Mouse (Mus musculus): ENCODE data around the gene Klhl33. TPM values are rescaled to one million over a fixed set of nuclear protein-coding genes. Genes with fewer than 3 reads are reported as not detected.
"Not testable (repeated sequence)": the region's sequence is repeated elsewhere in the genome, so short reads cannot be mapped to it uniquely, and the experiment has no call there.

Klhl33 gene
- polyA plus RNA-seq (2012; fragmentation: generic; extraction: Trizol): 0.26 TPM
- long read RNA-seq, experiment 1: 0 reads
- long read RNA-seq, experiment 2: 0 reads

DNA sequence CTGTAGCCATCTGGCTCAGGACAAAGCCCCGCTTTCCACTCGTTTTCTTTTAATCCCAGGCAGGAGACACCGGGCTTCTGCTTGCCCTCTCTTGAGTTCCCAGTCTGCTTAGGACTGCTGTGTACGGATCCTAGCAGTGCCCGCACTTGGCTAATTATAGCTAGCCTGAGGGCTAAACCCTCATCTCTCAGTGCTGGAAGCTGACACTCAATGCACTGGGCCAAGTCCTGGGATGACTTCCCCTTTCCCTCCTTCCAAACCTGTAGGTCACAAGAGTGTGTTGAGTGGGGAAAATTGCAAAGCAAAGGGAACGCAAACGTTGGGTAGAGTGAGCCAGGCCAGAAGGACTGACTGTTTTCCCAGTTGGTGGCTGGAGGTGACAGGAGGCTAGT, at the start of gene Klhl33:
Gene Klhl33, minus strand, starts transcription at position 134 of the 392 bp plus-strand sequence.
- TF ChIP-seq MAX (IDR thresholded peaks at IDR 0.05) (no peak), MYOD1 (IDR thresholded peaks at IDR 0.05; ENCODE audit: control insufficient read depth, insufficient read length, low read depth) (no peak), FOSL1 (IDR thresholded peaks at IDR 0.05; ENCODE audit: insufficient read depth, low read length, poor library complexity, severe bottlenecking) (no peak), USF1 (IDR thresholded peaks at IDR 0.05; ENCODE audit: low read depth) (no peak), CEBPB (IDR thresholded peaks at IDR 0.05; ENCODE audit: low read depth) (no peak), MYOG (IDR thresholded peaks at IDR 0.05; ENCODE audit: control insufficient read depth, extremely low read depth, insufficient read length) (no peak)
- Histone ChIP-seq H3K79me3 (ENCODE audit: low read depth) (no peaks in the 10 kb centered on the region), H3K4me3 (ENCODE audit: insufficient read depth, poor library complexity, severe bottlenecking) (no peak within 1 kb of the TSS), H3ac (ENCODE audit: control insufficient read depth, insufficient read length, low read depth) (peak within 1 kb of the TSS; percentile 65), H3K79me2 (ENCODE audit: control insufficient read depth, insufficient read depth) (no peaks in the 10 kb centered on the region), H3K27me3 (ENCODE audit: control insufficient read depth, insufficient read depth, insufficient read length) (no peaks in the 10 kb centered on the region), H3K36me3 (ENCODE audit: control insufficient read depth, insufficient read depth) (no peaks in the 10 kb centered on the region)

DNA sequence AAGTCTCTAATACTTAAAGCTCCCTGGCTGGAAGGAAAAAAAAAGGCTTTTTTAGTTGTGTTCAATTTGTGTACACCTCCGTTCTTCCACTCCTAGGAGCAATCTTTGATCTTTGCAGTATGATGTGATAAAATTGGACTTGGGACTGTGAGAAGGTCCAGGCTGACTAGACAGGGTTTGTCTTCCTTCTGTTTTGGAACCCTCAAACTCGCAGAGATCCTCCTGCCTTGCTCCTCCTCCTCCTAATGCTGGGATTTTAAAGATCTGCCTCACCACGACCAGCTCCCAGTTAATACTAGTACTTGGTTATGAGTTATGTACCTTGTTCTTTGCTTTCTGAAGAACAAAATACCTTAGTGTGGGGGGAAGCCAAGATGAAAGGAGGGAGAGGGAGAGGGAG, 48.2 kb upstream of the Klhl33 start:
- H3K4me3 ChIP-seq (ENCODE audit: insufficient read depth, poor library complexity, severe bottlenecking): peak overlapping the region; percentile 32
- H3K79me3 ChIP-seq (ENCODE audit: low read depth); H3K79me2 ChIP-seq (ENCODE audit: control insufficient read depth, insufficient read depth); H3K36me3 ChIP-seq (ENCODE audit: control insufficient read depth, insufficient read depth); H3K27me3 ChIP-seq (ENCODE audit: control insufficient read depth, insufficient read depth, insufficient read length); H3ac ChIP-seq (ENCODE audit: control insufficient read depth, insufficient read length, low read depth): not testable (repeated sequence)

DNA sequence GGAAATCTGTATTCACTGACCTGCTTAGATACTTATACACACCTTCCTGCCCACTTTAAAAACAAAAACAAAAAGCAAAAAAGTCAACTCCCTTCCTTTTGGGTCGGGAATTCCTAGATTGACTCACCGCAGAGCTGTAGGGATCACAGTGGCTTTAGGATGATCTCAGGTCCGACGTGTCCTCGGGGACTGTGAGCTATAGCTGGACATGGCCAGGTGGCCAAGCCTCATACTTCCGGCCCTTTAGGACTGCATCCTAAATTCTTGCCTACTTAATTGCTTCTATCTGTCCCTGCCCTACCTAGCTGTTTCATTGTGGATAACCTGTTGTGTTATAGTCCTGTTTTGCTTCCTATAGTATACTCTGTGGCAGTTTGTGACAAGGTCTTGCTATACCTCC, 47.8 kb upstream of the Klhl33 start:
- H3K79me2 ChIP-seq (ENCODE audit: control insufficient read depth, insufficient read depth); H3K27me3 ChIP-seq (ENCODE audit: control insufficient read depth, insufficient read depth, insufficient read length); H3ac ChIP-seq (ENCODE audit: control insufficient read depth, insufficient read length, low read depth): not testable (repeated sequence)

DNA sequence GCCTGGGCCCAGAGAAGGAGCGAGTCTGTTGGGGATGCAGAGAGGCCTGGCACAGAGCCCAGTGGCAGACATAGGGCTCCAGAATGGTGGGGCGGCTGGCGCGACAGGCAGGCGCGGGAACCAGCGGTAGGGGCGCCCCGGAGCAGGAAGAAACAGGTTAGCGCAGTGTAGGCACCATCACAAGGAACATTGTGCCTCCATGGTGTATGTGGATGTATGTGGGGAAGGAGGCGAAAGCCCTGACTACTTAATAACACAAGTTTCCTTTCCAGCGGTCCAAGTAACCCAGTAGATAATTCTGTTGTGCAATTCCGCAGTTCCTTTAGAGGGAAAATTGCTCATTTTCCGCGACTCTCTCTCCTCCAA, 47.3 kb upstream of the Klhl33 start:
- H3K27me3 ChIP-seq (ENCODE audit: control insufficient read depth, insufficient read depth, insufficient read length); H3K36me3 ChIP-seq (ENCODE audit: control insufficient read depth, insufficient read depth); H3K79me2 ChIP-seq (ENCODE audit: control insufficient read depth, insufficient read depth); H3ac ChIP-seq (ENCODE audit: control insufficient read depth, insufficient read length, low read depth); H3K79me3 ChIP-seq (ENCODE audit: low read depth): not testable (repeated sequence)
- H3K4me3 ChIP-seq (ENCODE audit: insufficient read depth, poor library complexity, severe bottlenecking): peak overlapping the region; percentile 32

More for the DNA sequence above, 47.8 kb upstream of the Klhl33 start:
- not testable (repeated sequence) for H3K79me3 ChIP-seq (ENCODE audit: low read depth); H3K36me3 ChIP-seq (ENCODE audit: control insufficient read depth, insufficient read depth)
- H3K4me3 ChIP-seq (ENCODE audit: insufficient read depth, poor library complexity, severe bottlenecking): peak overlapping the region; percentile 32

DNA sequence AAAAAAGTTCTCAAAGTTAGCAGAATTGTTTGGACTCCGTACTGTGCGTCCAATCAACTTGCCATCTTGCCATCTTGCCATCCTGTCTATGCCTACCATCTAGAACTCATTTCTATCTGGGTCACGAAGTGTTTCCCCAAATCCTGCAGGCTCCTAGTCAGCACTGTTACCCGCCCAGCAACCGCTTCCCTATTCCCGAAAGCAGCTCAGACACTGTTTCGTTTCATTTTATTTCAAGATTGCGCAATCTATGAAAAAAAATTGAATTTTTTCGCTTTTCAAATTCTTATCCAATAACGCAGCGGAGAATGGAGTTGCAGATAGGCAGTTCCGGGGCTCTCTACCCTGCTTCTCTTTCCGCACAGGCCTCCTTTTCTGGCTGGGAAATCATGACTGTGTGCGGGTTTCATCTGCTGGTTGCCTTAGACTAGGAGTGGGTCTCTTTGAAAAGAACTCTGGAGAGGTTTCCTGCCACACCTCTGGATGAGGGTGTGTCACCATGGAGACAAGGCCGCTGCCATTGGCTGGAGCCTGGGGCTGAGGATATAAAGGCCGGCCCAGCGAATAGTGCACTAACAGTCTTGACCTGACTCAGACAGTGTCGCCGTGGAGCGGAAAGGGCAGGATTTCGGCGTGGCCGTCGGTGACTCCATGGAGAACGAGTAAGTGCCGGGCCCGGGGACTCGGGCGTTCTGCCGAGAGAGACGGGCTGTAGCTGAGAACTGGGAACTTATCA, 46.8 kb upstream of the Klhl33 start, which contains the start of gene Gm49342:
Gene Gm49342, plus strand, starts transcription at position 586 of the 736 bp plus-strand sequence.
- peak; percentile 78 for TF ChIP-seq CEBPB (IDR thresholded peaks at IDR 0.05; ENCODE audit: low read depth)
- TF ChIP-seq MAX (IDR thresholded peaks at IDR 0.05): no peak
- TF ChIP-seq CTCF (IDR thresholded peaks at IDR 0.05; ENCODE audit: control insufficient read depth, insufficient read depth, insufficient read length): peak; percentile 12
- no peak for TF ChIP-seq MYOG (IDR thresholded peaks at IDR 0.05; ENCODE audit: control insufficient read depth, extremely low read depth, insufficient read length)
- H3K79me3 ChIP-seq (ENCODE audit: low read depth): peaks cover 1% of the 10 kb centered on the region
- H3K79me2 ChIP-seq (ENCODE audit: control insufficient read depth, insufficient read depth): peaks cover 5% of the 10 kb centered on the region
- H3K4me3 ChIP-seq (ENCODE audit: insufficient read depth, poor library complexity, severe bottlenecking): peak within 1 kb of the TSS; percentile 32
- no peaks in the 10 kb centered on the region for H3K36me3 ChIP-seq (ENCODE audit: control insufficient read depth, insufficient read depth)
- peak within 1 kb of the TSS; percentile 59 for H3ac ChIP-seq (ENCODE audit: control insufficient read depth, insufficient read length, low read depth)
- H3K27me3 ChIP-seq (ENCODE audit: control insufficient read depth, insufficient read depth, insufficient read length): no peaks in the 10 kb centered on the region

DNA sequence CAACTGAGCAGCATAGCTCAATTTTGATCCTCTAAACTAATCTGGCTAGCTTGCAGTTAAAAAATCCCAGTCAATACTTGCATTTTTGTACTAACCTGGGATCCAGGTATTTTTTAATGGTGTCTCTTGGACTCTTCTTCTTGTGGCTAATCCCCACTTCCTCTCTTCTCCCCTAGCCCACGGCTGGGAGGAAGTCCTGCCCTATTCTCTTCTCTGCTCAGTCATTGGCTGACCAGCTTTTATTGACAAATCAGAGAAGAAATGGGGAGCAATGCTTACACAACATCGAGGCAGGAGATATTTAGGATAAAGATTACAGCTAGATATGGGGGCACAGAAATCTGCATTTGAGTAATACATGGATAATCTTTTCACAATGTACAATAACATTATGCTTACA, 41.6 kb upstream of the Klhl33 start:
- Histone ChIP-seq H3K79me3 (ENCODE audit: low read depth) (no peaks in the 10 kb centered on the region), H3K79me2 (ENCODE audit: control insufficient read depth, insufficient read depth) (no peaks in the 10 kb centered on the region), H3K27me3 (ENCODE audit: control insufficient read depth, insufficient read depth, insufficient read length) (no peaks in the 10 kb centered on the region), H3K4me3 (ENCODE audit: insufficient read depth, poor library complexity, severe bottlenecking) (no peak overlapping the region), H3ac (ENCODE audit: control insufficient read depth, insufficient read length, low read depth) (no peak overlapping the region), H3K36me3 (ENCODE audit: control insufficient read depth, insufficient read depth) (no peaks in the 10 kb centered on the region)
- no peak for TF ChIP-seq MYOD1 (IDR thresholded peaks at IDR 0.05; ENCODE audit: control insufficient read depth, insufficient read length, low read depth)
- TF ChIP-seq CEBPB (IDR thresholded peaks at IDR 0.05; ENCODE audit: low read depth): no peak
- TF ChIP-seq MAX (IDR thresholded peaks at IDR 0.05): no peak
